Mouse (Mus musculus) intestine, embryonic 15.5 days (tissue): ENCODE results near the gene Vmn2r107. TPM values are rescaled to one million over a fixed set of nuclear protein-coding genes. Genes with fewer than 3 reads are reported as not detected.

ENCODE experiments used
- ATAC-seq: fragments of 200-750 bp; cut with Nextera tagmentation; 2 replicates; pipeline ENCODE4 v1.8.0; 2017; ENCODE audit warnings: moderate TSS enrichment, moderate library complexity
- H3K27ac ChIP-seq: fragments of 300-500 bp; sonication (generic); 2 replicates; pipeline ENCODE4 v1.5.1; 2015; ENCODE audit warnings: mild to moderate bottlenecking, inconsistent platforms
- H3K27me3 ChIP-seq: fragments of 300-500 bp; sonication (generic); replicated peaks from 2 replicates; pipeline ENCODE4 v1.6.1; 2015; ENCODE audit warnings: inconsistent platforms
- H3K36me3 ChIP-seq: fragments of 300-500 bp; sonication (generic); 2 replicates; pipeline ENCODE4 v1.6.1; 2015; ENCODE audit warnings: inconsistent platforms
- H3K4me1 ChIP-seq: fragments of 300-500 bp; sonication (generic); replicated peaks from 2 replicates; pipeline ENCODE4 v1.6.1; 2015; ENCODE audit warnings: inconsistent platforms
- H3K4me2 ChIP-seq: fragments of 300-500 bp; sonication (generic); replicated peaks from 2 replicates; pipeline ENCODE4 v1.6.1; 2015; ENCODE audit warnings: mild to moderate bottlenecking, inconsistent platforms
- H3K4me3 ChIP-seq: fragments of 300-500 bp; sonication (generic); replicated peaks from 2 replicates; pipeline ENCODE4 v1.5.1; 2015; ENCODE audit warnings: inconsistent platforms
- H3K9ac ChIP-seq: fragments of 300-500 bp; sonication (generic); 2 replicates; pipeline ENCODE4 v1.6.1; 2015; ENCODE audit warnings: inconsistent platforms
- H3K9me3 ChIP-seq: fragments of 300-500 bp; sonication (generic); 2 replicates; pipeline ENCODE4 v1.6.1; 2016; ENCODE audit warnings: inconsistent platforms
- whole genome bisulfite sequencing: fragments of 180-500 bp; shearing (Covaris S2); methylation state at CpG from one replicate; pipeline ENCODE4 v1.1.7; 2015; 5-methylcytosine and 5-hydroxymethylcytosine counted together
- polyA plus RNA-seq: library from polyadenylated mRNA; unstranded; fragments of >200 nt; fragmentation: Nextera tagmentation; extraction: Ambion mirVana; gene quantifications from 2 replicates; pipeline ENCODE4 v1.2.1, GENCODE M21; 2015

Gene Vmn2r107
- not detected in 2 replicates for polyA plus RNA-seq

- Histone ChIP-seq H3K9ac (no peak within 1 kb of the TSS), H3K4me3 (no peak within 1 kb of the TSS), H3K4me2 (no peak within 1 kb of the TSS), H3K36me3 (no peaks in the 10 kb centered on the region), H3K4me1 (no peaks in the 10 kb centered on the region), H3K27ac (no peak within 1 kb of the TSS), H3K9me3 (no peaks in the 10 kb centered on the region), H3K27me3 (no peaks in the 10 kb centered on the region)
- 62% methylated on average over 2 of the region's 2 CpGs for WGBS
- ATAC-seq, result no peak
These were observed at the start of gene Vmn2r107 for GRCm38 (mm10) chr17:20344942-20345341. TSS of gene Vmn2r107 (plus strand) at chr17:20345242.

- no peak overlapping the region for H3K9ac ChIP-seq
- H3K4me2 ChIP-seq, result no peak overlapping the region
- H3K27ac ChIP-seq, result no peak overlapping the region
- H3K27me3 ChIP-seq, result no peaks in the 10 kb centered on the region
- H3K36me3 ChIP-seq, result no peaks in the 10 kb centered on the region
- H3K4me1 ChIP-seq, result no peaks in the 10 kb centered on the region
- 74% methylated on average over 1 of the region's 1 CpGs for WGBS
- no peak for ATAC-seq
- H3K4me3 ChIP-seq, result no peak overlapping the region
- no peaks in the 10 kb centered on the region for H3K9me3 ChIP-seq
These were observed 39.3 kb upstream of the Vmn2r107 start for GRCm38 (mm10) chr17:20305790-20306189.

- Histone ChIP-seq H3K27ac (no peak overlapping the region), H3K9me3 (peaks cover 3% of the 10 kb centered on the region; the same call in 1 of the 2 replicates), H3K4me1 (no peaks in the 10 kb centered on the region), H3K36me3 (no peaks in the 10 kb centered on the region), H3K9ac (no peak overlapping the region), H3K4me3 (no peak overlapping the region), H3K27me3 (no peaks in the 10 kb centered on the region), H3K4me2 (no peak overlapping the region)
- WGBS, result 45% methylated on average over 2 of the region's 2 CpGs
- no peak for ATAC-seq
These were observed 54.1 kb downstream of the Vmn2r107 start for GRCm38 (mm10) chr17:20399105-20399504.

- WGBS, result 29% methylated on average over 1 of the region's 1 CpGs
- Histone ChIP-seq H3K9ac (no peak within 1 kb of the TSS), H3K4me2 (no peak within 1 kb of the TSS)
These were observed 68.8 kb downstream of the Vmn2r107 start, which contains the start of gene Vmn1r224 for GRCm38 (mm10) chr17:20413846-20414245. TSS of gene Vmn1r224 (plus strand) at chr17:20414146.

More at GRCm38 (mm10) chr17:20413846-20414245, 68.8 kb downstream of the Vmn2r107 start, which contains the start of gene Vmn1r224:
- Histone ChIP-seq H3K27me3 (no peaks in the 10 kb centered on the region), H3K4me3 (no peak within 1 kb of the TSS), H3K36me3 (no peaks in the 10 kb centered on the region), H3K9me3 (no peaks in the 10 kb centered on the region), H3K4me1 (no peaks in the 10 kb centered on the region), H3K27ac (no peak within 1 kb of the TSS)
- ATAC-seq, result no peak

Other genes starting within 250 kb of the Vmn2r107 start
- gene Fpr-rs7, start 231.0 kb upstream of the Vmn2r107 start, polyA plus RNA-seq, result not detected in 2 replicates
- gene Fpr-rs6, start 162.1 kb upstream of the Vmn2r107 start, polyA plus RNA-seq, result not detected in 2 replicates
- gene Vmn2r105, start 110.2 kb upstream of the Vmn2r107 start, polyA plus RNA-seq, result not detected in 2 replicates
- gene Vmn2r106, start 59.7 kb upstream of the Vmn2r107 start, polyA plus RNA-seq, result not detected in 2 replicates
- gene Vmn1r224, start 68.9 kb downstream of the Vmn2r107 start, polyA plus RNA-seq, result not detected in 2 replicates
- gene Vmn2r108, start 136.1 kb downstream of the Vmn2r107 start, polyA plus RNA-seq, result not detected in 2 replicates
- gene Vmn1r225, start 152.9 kb downstream of the Vmn2r107 start, polyA plus RNA-seq, result not detected in 2 replicates
- gene Vmn2r109, start 219.5 kb downstream of the Vmn2r107 start, polyA plus RNA-seq, result not detected in 2 replicates